Mouse (Mus musculus) forebrain, embryonic 14.5 days (tissue): ENCODE results near the gene Tnip3. TPM values are rescaled to one million over a fixed set of nuclear protein-coding genes. Genes with fewer than 3 reads are reported as not detected.
A peak's percentile ranks its signal among the peaks of the same experiment; 100 is the strongest.

ENCODE experiments used
- ATAC-seq: fragments of 200-750 bp; cut with Nextera tagmentation; 2 replicates; pipeline ENCODE4 v1.8.0; 2017; ENCODE audit warnings: mild to moderate bottlenecking, moderate library complexity
- DNase-seq: peaks from one replicate; pipeline ENCODE4 v3.0.0-alpha.2; 2015; ENCODE audit warnings: low spot score
- H3K27ac ChIP-seq: fragments of 300-500 bp; sonication (generic); 2 replicates; pipeline ENCODE4 v1.5.1; 2014; ENCODE audit warnings: low read depth, mild to moderate bottlenecking, control low read depth, low read length, moderate library complexity
- H3K27me3 ChIP-seq: fragments of 300-500 bp; sonication (generic); replicated peaks from 2 replicates; pipeline ENCODE4 v1.6.1; 2014; ENCODE audit warnings: low read length, control low read depth, mixed read lengths; ENCODE audit not compliant: control insufficient read depth, insufficient read depth
- H3K36me3 ChIP-seq: fragments of 300-500 bp; sonication (generic); 2 replicates; pipeline ENCODE4 v1.6.1; 2014; ENCODE audit warnings: low read length, control low read depth; ENCODE audit not compliant: control insufficient read depth, insufficient read depth
- H3K4me1 ChIP-seq: fragments of 300-500 bp; sonication (generic); 2 replicates; pipeline ENCODE4 v1.6.1; 2014; ENCODE audit warnings: antibody characterized with exemption, low read length, control low read depth; ENCODE audit not compliant: control insufficient read depth, insufficient read depth
- H3K4me2 ChIP-seq: fragments of 300-500 bp; sonication (generic); 2 replicates; pipeline ENCODE4 v1.6.1; 2014; ENCODE audit warnings: mild to moderate bottlenecking, control low read depth, low read length
- H3K4me3 ChIP-seq: fragments of 300-500 bp; sonication (generic); 2 replicates; pipeline ENCODE4 v1.5.1; 2014; ENCODE audit warnings: low read depth, low read length, control low read depth
- H3K9ac ChIP-seq: fragments of 300-500 bp; sonication (generic); 2 replicates; pipeline ENCODE4 v1.6.1; 2014; ENCODE audit warnings: mild to moderate bottlenecking, low read length, control low read depth, moderate library complexity
- H3K9me3 ChIP-seq: fragments of 300-500 bp; sonication (generic); replicated peaks from 2 replicates; pipeline ENCODE4 v1.6.1; 2016; ENCODE audit warnings: low read length, control low read depth, mixed read lengths; ENCODE audit not compliant: control insufficient read depth
- whole genome bisulfite sequencing: fragments of 180-500 bp; shearing (Covaris S2); extraction: QIAGEN DNeasy Blood & Tissue Kit; methylation state at CpG from one replicate; pipeline ENCODE4 v1.1.7; 2014; 5-methylcytosine and 5-hydroxymethylcytosine counted together
- polyA plus RNA-seq: library from polyadenylated mRNA; unstranded; fragments of >200 nt; fragmentation: Nextera tagmentation; extraction: Ambion mirVana; gene quantifications from 2 replicates; pipeline ENCODE4 v1.2.1, GENCODE M21; 2014

The Tnip3 gene
- polyA plus RNA-seq, result not detected in 2 replicates

DNA sequence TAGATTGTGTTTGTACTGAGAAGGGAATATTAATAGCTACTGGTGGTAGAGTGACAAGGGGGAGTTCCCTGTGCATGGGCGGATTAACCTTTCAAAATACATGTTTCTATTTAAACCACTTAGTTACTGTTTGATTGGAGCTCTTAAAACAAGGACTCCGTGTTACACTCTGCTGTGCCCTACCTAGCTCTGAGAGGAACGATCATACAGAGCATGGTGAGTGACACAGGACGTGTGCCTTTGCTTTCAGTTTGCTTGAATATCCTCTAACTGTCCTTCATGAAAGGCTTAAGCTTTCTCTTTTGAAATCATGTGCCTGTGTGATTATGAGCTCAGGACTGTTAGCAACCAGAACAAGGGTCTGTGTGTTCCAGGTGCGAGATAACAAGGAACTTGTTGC, at the start of gene Tnip3:
Gene Tnip3, plus strand, starts transcription at position 122 of the 400 bp plus-strand sequence.
- no peak within 1 kb of the TSS for H3K4me3 ChIP-seq
- H3K4me2 ChIP-seq, result no peak within 1 kb of the TSS
- no peaks in the 10 kb centered on the region for H3K9me3 ChIP-seq
- H3K9ac ChIP-seq, result no peak within 1 kb of the TSS
- DNase-seq (no peak), ATAC-seq (no peak)
- H3K27ac ChIP-seq, result no peak within 1 kb of the TSS
- H3K36me3 ChIP-seq, result no peaks in the 10 kb centered on the region
- H3K4me1 ChIP-seq, result no peaks in the 10 kb centered on the region
- WGBS, result 80% methylated on average over 5 of the region's 5 CpGs
- H3K27me3 ChIP-seq, result no peaks in the 10 kb centered on the region

GRCm38 (mm10) chr6:65498786-65499185, 26.3 kb upstream of the Tnip3 start:
- H3K9me3 ChIP-seq, result no peaks in the 10 kb centered on the region
- H3K36me3 ChIP-seq, result no peaks in the 10 kb centered on the region
- no peak overlapping the region for H3K9ac ChIP-seq
- no peaks in the 10 kb centered on the region for H3K4me1 ChIP-seq
- no peaks in the 10 kb centered on the region for H3K27me3 ChIP-seq
- H3K4me2 ChIP-seq, result no peak overlapping the region
- H3K27ac ChIP-seq, result no peak overlapping the region
- no peak overlapping the region for H3K4me3 ChIP-seq
- ATAC-seq (no peak), DNase-seq (no peak)

GRCm38 (mm10) chr6:65510051-65510669, 15.0 kb upstream of the Tnip3 start:
- ATAC-seq, result peak; percentile 92
- no peak overlapping the region for H3K27ac ChIP-seq

GRCm38 (mm10) chr6:65513813-65514212, 11.3 kb upstream of the Tnip3 start:
- Histone ChIP-seq H3K27me3 (no peaks in the 10 kb centered on the region), H3K4me2 (no peak overlapping the region), H3K4me1 (no peaks in the 10 kb centered on the region), H3K9me3 (no peaks in the 10 kb centered on the region), H3K27ac (no peak overlapping the region), H3K4me3 (no peak overlapping the region), H3K9ac (no peak overlapping the region), H3K36me3 (no peaks in the 10 kb centered on the region)
- WGBS, result 98% methylated on average over 3 of the region's 3 CpGs
- ATAC-seq (no peak), DNase-seq (no peak)

More at GRCm38 (mm10) chr6:65510051-65510669, 15.0 kb upstream of the Tnip3 start:
- peak; percentile 84 for DNase-seq
- Histone ChIP-seq H3K4me3 (no peak overlapping the region), H3K36me3 (no peaks in the 10 kb centered on the region), H3K9me3 (no peaks in the 10 kb centered on the region), H3K27me3 (no peaks in the 10 kb centered on the region), H3K4me1 (no peaks in the 10 kb centered on the region), H3K9ac (no peak overlapping the region), H3K4me2 (no peak overlapping the region)
- WGBS, result 37% methylated on average over 4 of the region's 4 CpGs

DNA sequence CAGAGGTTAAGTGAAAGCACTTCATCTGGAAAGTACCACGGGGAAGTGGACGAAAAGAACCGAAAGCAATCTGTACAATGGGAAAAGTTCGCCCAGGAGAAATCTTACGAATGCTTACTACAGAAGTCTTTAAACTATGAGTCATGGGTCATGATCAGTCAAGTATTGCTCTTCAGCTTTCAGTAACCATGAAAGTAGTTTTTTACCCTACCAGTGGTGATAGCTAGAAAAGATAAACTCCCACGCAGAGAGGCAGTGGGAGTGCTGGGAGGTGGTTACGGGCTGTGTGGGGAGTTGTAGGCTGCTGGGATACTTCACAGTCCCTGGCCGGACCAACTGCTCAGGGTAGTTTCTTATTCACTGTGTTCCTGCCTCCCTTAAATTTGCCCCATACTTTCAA, 8.4 kb upstream of the Tnip3 start:
- Histone ChIP-seq H3K36me3 (no peaks in the 10 kb centered on the region), H3K9me3 (no peaks in the 10 kb centered on the region), H3K27me3 (no peaks in the 10 kb centered on the region), H3K4me1 (no peaks in the 10 kb centered on the region), H3K9ac (no peak overlapping the region), H3K4me3 (no peak overlapping the region), H3K27ac (no peak overlapping the region), H3K4me2 (no peak overlapping the region)
- DNase-seq (no peak), ATAC-seq (no peak)
- 90% methylated on average over 8 of the region's 8 CpGs for WGBS

GRCm38 (mm10) chr6:65520821-65521220, 4.3 kb upstream of the Tnip3 start:
- no peaks in the 10 kb centered on the region for H3K9me3 ChIP-seq
- H3K9ac ChIP-seq, result no peak overlapping the region
- no peaks in the 10 kb centered on the region for H3K27me3 ChIP-seq
- ATAC-seq, result no peak
- no peaks in the 10 kb centered on the region for H3K36me3 ChIP-seq
- 69% methylated on average over 3 of the region's 3 CpGs for WGBS
- H3K4me1 ChIP-seq, result no peaks in the 10 kb centered on the region
- H3K4me3 ChIP-seq, result no peak overlapping the region
- H3K27ac ChIP-seq, result no peak overlapping the region
- no peak for DNase-seq
- no peak overlapping the region for H3K4me2 ChIP-seq

- Histone ChIP-seq H3K36me3 (no peaks in the 10 kb centered on the region), H3K4me3 (no peak overlapping the region), H3K27ac (no peak overlapping the region), H3K9ac (no peak overlapping the region), H3K9me3 (no peaks in the 10 kb centered on the region), H3K27me3 (no peaks in the 10 kb centered on the region), H3K4me1 (no peaks in the 10 kb centered on the region), H3K4me2 (no peak overlapping the region)
- DNase-seq (no peak), ATAC-seq (no peak)
- 91% methylated on average over 1 of the region's 1 CpGs for WGBS
These were observed 2.8 kb downstream of the Tnip3 start for GRCm38 (mm10) chr6:65527892-65528291.

DNA sequence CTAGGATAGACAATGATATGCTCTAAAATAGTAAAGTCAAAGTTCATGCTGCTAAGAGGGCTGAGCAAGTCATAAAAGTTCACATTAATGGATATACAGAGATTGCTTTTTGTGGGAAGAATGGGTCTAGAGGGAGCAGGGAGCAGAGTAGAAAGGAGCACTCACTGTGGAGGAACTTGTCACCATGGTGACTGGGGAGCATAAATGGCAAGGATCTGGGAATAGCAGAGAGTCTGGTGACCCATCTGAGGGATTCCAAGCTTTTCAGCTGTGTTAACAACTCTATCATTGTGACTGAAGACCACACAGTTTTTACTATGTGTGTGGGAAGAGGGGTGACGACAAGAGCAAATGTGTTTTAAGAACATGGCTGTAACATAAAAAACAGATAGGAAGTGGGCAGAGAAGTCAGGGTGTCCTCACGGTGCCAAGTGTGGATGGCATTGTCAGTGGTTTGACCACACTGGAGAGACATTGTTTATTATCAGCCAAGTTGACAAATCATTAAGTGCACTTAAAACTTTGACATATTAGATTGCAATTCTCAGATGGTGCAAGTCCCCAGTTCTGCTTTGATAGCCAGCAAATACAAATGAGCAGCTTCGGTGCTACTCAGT, 6.2 kb downstream of the Tnip3 start:
- Histone ChIP-seq H3K36me3 (no peaks in the 10 kb centered on the region), H3K9ac (no peak overlapping the region), H3K4me2 (no peak overlapping the region), H3K27ac (no peak overlapping the region), H3K27me3 (no peaks in the 10 kb centered on the region), H3K4me1 (no peaks in the 10 kb centered on the region), H3K9me3 (no peaks in the 10 kb centered on the region), H3K4me3 (no peak overlapping the region)
- DNase-seq (no peak), ATAC-seq (no peak)
- WGBS, result 86% methylated on average over 3 of the region's 3 CpGs

GRCm38 (mm10) chr6:65533687-65534086, 8.6 kb downstream of the Tnip3 start:
- Histone ChIP-seq H3K27me3 (no peaks in the 10 kb centered on the region), H3K9me3 (no peaks in the 10 kb centered on the region), H3K4me2 (no peak overlapping the region), H3K27ac (no peak overlapping the region), H3K9ac (no peak overlapping the region), H3K36me3 (no peaks in the 10 kb centered on the region), H3K4me3 (no peak overlapping the region), H3K4me1 (no peaks in the 10 kb centered on the region)
- ATAC-seq, result no peak
- 100% methylated on average over 1 of the region's 1 CpGs for WGBS
- DNase-seq, result no peak
